Mouse (Mus musculus): Measurements from ENCODE around the gene Lpp. TPM values are rescaled to one million over a fixed set of nuclear protein-coding genes. Genes with fewer than 3 reads are reported as not detected.

The Lpp gene
- polyA plus RNA-seq, 1 experiment, result 137 TPM

- no peak for DNase-seq (ENCODE audit: low spot score)
These were observed 108.5 kb downstream of the Lpp start for GRCm38 (mm10) chr16:24501628-24502294.

- DNase-seq (ENCODE audit: low spot score), result no peak
These were observed 109.1 kb downstream of the Lpp start for GRCm38 (mm10) chr16:24502295-24502823.

GRCm38 (mm10) chr16:24504838-24505605 lies 111.7 kb downstream of the Lpp start:
- DNase-seq (ENCODE audit: low spot score), result no peak

GRCm38 (mm10) chr16:24506237-24506636 lies 112.9 kb downstream of the Lpp start:
- DNase-seq (ENCODE audit: low spot score), result no peak

- DNase-seq (ENCODE audit: low spot score), result no peak
These were observed 113.4 kb downstream of the Lpp start for GRCm38 (mm10) chr16:24506740-24507139.

- DNase-seq (ENCODE audit: low spot score), result no peak
These were observed 114.7 kb downstream of the Lpp start for GRCm38 (mm10) chr16:24507927-24508540.

GRCm38 (mm10) chr16:24509100-24509812 lies 115.9 kb downstream of the Lpp start:
- no peak for DNase-seq (ENCODE audit: low spot score)

GRCm38 (mm10) chr16:24509813-24510166 lies 116.5 kb downstream of the Lpp start:
- DNase-seq (ENCODE audit: low spot score), result no peak

GRCm38 (mm10) chr16:24513228-24513627 lies 119.9 kb downstream of the Lpp start:
- no peak for DNase-seq (ENCODE audit: low spot score)

- DNase-seq (ENCODE audit: low spot score), result no peak
These were observed 121.8 kb downstream of the Lpp start for GRCm38 (mm10) chr16:24514802-24515727.

GRCm38 (mm10) chr16:24516993-24517392 lies 123.7 kb downstream of the Lpp start:
- DNase-seq (ENCODE audit: low spot score), result no peak

- DNase-seq (ENCODE audit: low spot score), result no peak
These were observed 124.3 kb downstream of the Lpp start for GRCm38 (mm10) chr16:24517501-24518042.

GRCm38 (mm10) chr16:24518785-24519184 lies 125.5 kb downstream of the Lpp start:
- DNase-seq (ENCODE audit: low spot score), result no peak

- DNase-seq (ENCODE audit: low spot score), result no peak
These were observed 133.9 kb downstream of the Lpp start for GRCm38 (mm10) chr16:24527219-24527618.

- DNase-seq (ENCODE audit: low spot score), result no peak
These were observed 138.4 kb downstream of the Lpp start for GRCm38 (mm10) chr16:24531681-24532080.

- no peak for DNase-seq (ENCODE audit: low spot score)
These were observed 141.9 kb downstream of the Lpp start for GRCm38 (mm10) chr16:24535221-24535620.

GRCm38 (mm10) chr16:24536261-24536660 lies 143.0 kb downstream of the Lpp start:
- no peak for DNase-seq (ENCODE audit: low spot score)

- no peak for DNase-seq (ENCODE audit: low spot score)
These were observed 145.7 kb downstream of the Lpp start for GRCm38 (mm10) chr16:24539003-24539402.

GRCm38 (mm10) chr16:24542864-24543263 lies 149.6 kb downstream of the Lpp start:
- no peak for DNase-seq (ENCODE audit: low spot score)

- no peak for DNase-seq (ENCODE audit: low spot score)
These were observed 152.1 kb downstream of the Lpp start for GRCm38 (mm10) chr16:24545366-24545765.

- DNase-seq (ENCODE audit: low spot score), result no peak
These were observed 165.2 kb downstream of the Lpp start for GRCm38 (mm10) chr16:24558458-24558857.

Measured in urinary bladder, adult 2 months (tissue).